Mouse (Mus musculus): ENCODE measurements around the gene Pcdh11x.

- TF ChIP-seq CTCF (IDR thresholded peaks at IDR 0.05; ENCODE audit: low read depth, low read length) (no peak), POLR2A (IDR thresholded peaks at IDR 0.05; ENCODE audit: extremely low read depth, insufficient read depth, low read length) (no peak)
Measured at GRCm38 (mm10) chrX:120735792-120736191, 445.7 kb downstream of the Pcdh11x start.
